Mouse (Mus musculus) right cerebral cortex, postnatal 4 days (tissue): ENCODE measurements at regions not wholly inside any gene's neighbourhood (a gene's known extent, or its start where the extent isn't known, plus 50 kb on each side); places are given as distances from the start of the nearest gene placed in this dataset.
A peak's percentile ranks its signal among the peaks of the same experiment; 100 is the strongest.

Experiments
- DNase-seq: peaks from one replicate; pipeline ENCODE4 v3.0.0-alpha.2; 2022

GRCm38 (mm10) chr14:76913850-76914249, 122.7 kb upstream of the Ccdc122 start:
- DNase-seq, result no peak

DNA sequence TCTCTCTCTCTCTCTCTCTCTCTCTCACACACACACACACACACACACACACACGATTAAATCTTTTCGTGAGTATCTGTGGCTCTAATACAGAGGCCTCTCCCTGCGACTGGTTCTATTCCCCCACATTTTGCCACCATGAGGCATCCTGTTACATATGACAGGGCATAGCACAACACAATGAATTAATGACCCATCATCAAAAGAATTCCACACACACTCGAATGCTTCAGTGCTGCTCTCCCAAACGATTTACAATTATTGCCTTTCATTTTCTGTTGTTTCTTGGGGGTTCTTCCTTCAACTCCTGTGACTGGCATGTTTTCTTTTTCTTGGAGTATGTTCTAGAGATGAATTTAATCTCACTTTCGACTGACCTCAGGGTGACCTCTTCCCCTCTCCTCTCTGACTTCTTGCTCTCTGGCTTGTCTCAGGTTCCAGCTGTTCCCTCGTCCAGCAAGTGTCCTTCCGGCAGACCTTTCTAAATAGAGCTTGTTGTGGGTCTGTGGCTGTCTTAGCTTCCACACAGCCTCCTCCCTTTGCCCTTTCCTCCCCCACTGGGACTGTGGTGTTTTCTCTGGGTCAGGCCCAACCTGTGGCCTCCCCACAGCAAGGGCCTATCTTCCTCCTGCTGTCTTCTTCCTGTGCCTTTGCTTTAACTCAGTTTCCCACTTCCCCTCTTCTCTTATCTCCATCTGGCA, 124.1 kb upstream of the Ccdc122 start:
- no peak for DNase-seq

DNA sequence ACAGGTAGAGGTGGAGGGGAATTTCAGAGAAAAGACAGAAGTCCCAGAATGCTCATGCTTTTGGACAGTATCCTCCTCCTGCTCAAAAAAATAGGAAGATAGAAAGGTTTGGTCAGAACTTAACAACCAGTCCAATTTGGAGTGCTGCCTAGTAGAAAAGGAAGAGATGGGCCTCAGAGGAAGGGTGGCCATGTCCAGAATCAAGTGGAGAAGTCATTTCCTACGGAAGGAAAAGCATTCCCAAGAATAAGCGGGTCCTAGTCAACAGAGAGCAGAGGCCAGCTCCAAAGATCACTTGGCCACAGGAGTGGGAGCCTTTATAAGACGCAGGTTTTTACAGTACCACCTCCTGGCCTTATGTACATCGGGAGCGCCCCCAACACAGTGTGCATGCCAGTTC, 125.3 kb upstream of the Ccdc122 start:
- no peak for DNase-seq

GRCm38 (mm10) chr14:76910186-76910585, 126.4 kb upstream of the Ccdc122 start:
- DNase-seq, result no peak

DNA sequence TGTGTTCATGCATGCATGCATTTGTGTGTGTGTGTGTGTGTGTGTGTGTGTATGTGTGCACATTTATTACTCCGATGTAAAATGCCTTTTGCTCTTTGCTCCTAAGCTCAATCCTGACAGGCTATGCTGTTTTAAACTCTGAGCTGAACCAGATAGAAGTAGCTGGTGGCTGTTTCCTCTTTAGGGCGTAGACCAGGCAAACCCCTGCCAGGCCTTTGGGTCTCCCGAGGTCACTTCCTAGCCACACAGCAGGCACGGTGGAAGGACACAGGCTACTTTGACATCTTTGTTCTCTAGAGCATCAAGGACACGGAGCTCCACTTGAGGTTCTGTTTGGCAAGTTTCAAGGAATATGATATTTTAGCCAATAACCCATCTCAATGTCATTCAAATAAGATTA, 128.6 kb upstream of the Ccdc122 start:
- DNase-seq, result no peak

DNA sequence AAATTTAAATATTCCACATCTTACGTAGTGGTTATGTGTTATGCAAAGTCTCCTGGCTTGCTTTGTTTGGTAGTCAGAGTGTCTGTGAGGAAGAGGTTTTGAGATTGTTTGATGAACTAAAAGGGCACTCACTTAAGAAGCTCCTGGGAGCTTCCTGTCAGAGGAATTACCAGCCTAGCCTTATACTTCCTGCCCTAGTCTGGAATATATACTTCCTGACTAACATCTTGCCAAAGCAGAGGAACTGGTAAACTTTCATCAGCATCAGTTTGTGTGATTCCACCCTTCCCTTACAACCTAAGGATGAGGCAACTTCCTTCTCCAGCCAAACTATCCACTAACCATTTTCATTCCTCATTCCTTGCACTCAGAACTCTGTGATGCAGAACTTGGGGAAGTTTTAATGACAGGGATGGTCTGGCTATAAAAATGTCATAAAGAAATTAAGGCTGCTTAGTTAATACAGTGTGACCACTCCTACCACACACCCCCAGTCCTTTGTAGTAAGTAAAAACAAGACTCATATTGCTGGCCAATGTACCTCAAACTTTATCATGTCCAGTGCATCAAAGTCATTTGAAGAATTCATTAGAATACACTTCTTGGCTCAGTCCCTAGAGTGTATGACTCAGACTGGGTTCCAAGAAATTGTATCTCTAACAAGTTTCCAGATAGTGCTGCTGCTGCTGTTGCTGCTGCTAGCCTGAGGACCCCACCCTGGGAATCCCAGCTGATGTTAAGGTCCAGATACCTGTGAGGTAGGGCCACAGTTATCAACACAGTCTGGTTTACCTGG, 133.4 kb upstream of the Ccdc122 start:
- DNase-seq, result no peak

DNA sequence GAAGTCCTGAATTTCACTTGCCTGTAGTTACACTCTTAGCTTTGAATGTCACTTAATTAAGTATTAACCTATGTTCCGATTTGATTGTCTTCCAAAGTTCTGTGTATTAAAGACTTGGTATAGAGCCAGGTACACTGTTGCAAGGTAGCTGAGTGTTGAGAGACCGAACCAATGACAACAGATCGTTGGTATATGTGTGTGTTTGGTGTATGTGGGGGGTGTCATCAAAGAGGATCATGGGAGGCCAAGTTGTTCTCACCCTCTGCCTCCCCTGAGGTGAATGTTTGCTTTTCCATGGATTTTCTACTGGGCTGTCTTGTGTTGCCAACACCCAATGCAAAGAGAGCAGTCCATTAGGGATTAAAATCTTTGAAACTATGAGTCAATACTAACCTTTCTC, 135.1 kb upstream of the Ccdc122 start:
- no peak for DNase-seq

DNA sequence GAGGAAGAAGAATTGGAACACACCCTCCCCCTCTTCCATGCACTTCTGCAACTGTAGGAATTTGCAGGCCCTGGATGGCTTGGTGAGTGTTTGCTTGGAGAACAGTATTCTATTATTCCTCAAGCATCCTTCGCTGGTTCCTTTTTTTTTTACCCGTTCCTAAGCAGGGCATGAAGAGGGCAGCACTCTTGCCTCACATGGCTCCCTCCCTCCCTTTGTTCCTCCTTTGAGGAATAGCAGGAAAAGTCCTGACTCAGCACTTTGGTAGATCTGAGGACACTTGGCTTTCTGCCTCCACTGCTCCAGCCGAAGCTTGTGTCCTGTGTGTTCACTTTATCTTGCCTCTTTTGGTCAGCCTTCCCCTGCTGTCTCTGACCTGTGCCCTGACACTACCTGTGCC, 137.2 kb upstream of the Ccdc122 start:
- DNase-seq, result no peak

DNA sequence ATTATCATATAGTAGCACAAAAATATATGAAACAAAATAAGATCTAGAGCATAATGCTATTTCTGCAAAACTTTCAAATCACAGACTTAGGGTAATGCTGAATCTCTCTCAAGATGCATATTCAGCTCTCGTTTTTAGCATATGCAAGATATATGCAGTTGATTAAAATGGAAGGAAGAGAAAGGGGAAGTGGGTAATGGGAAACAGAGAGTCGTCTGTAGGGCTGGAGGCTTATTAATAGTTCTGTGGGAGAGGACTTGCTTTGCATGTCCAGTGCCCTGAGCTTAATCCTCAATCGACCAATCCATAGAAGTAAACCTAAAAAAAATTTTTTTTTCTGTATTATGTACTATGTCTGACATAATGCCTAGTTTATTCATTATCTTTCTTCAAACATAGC, 148.9 kb upstream of the Ccdc122 start:
- no peak for DNase-seq

GRCm38 (mm10) chr14:76887201-76887600, 149.4 kb upstream of the Ccdc122 start:
- DNase-seq, result no peak

DNA sequence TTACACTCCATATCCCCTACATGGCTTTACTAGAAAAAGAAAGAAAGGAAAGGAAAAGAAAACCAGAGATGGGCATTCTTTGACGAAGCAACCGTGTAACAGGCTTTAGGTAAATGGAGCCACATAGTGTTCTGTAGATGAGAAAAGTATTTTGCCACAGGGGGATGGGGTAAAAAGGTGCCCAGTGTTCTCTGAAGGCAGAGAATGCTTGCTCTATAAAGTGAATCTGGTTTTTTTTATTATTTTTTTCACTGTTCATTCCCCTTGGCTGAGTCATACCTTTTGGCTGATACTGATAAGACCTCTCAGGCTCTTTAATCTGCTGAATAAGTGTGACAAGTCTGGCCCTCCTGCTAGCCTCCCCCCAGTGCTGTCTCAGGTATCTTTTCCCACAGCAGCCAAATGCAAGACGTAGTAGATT, 153.3 kb upstream of the Ccdc122 start:
- DNase-seq, result no peak

DNA sequence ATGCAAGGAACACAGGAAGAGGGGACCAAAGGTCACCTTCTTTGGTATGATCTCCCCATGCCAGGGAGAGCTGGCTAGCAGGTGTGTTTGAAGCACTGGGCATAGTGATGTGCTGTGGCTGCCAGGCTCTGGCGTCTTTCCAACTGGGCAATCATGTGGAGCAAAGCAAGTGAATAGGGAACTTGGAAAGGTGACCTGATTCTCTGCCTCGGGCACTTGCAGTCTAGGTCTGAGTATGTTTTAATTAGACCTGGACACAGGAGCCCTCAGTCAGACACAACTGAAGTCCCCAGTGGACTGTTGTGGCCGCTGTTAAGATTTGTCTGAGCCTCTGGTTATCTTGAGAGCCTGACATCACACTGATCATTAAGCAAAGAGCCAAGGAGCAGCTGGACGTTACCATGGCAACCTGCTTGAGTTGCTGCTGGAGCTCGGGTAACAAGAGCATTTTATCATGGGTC, 153.8 kb upstream of the Ccdc122 start:
- peak; percentile 50 for DNase-seq

GRCm38 (mm10) chr14:76880851-76881250, 155.7 kb upstream of the Ccdc122 start:
- no peak for DNase-seq

GRCm38 (mm10) chr14:76877306-76877705, 159.3 kb upstream of the Ccdc122 start:
- DNase-seq, result no peak

DNA sequence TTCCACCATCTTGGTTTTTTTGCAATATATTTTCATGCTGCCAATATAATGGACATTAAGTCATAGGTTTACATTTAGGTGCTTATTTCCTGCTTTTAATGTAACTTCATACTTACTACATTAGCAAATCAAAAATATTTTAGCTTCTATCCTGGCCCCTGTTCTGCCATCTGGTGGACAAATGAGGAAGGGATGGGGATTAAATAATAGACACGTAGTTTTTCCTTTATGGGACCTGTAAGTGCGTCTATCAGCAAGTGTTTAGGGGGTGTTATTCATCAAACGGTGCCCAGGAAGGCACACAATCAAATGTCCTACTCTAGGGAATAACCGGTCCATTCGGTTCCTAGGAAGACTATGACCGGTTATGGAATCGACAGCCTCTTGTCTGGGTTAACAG, 160.6 kb upstream of the Ccdc122 start:
- peak; percentile 60 for DNase-seq

DNA sequence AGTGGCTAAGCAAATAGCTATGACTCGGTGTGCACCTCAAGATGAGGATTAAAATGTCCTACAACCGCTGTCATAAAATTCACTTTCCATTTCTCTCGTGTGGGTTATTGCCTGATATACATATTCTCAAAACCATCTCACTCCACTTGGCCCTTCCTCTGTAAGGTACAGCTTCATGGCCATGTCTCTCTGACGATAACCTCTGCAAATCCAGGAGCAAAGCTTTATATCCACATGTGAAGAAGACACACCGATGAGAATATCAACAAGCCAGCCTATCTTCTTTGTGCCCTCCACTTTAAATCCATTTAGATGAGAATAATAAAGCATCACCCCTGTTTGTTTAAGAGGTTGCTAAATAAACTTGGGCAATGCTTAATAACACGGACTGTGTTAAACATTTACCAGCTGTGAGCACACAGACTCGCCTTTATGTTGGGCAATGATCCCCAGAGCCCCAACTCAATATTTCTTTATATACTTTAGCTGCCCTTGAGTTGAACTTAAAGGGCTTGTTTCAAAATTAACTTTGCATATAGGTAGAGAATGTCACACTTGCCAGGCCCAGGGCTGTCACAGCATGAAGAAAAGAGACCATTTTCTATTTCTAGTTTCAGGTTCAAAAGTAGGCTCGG, 161.2 kb upstream of the Ccdc122 start:
- DNase-seq, result no peak

DNA sequence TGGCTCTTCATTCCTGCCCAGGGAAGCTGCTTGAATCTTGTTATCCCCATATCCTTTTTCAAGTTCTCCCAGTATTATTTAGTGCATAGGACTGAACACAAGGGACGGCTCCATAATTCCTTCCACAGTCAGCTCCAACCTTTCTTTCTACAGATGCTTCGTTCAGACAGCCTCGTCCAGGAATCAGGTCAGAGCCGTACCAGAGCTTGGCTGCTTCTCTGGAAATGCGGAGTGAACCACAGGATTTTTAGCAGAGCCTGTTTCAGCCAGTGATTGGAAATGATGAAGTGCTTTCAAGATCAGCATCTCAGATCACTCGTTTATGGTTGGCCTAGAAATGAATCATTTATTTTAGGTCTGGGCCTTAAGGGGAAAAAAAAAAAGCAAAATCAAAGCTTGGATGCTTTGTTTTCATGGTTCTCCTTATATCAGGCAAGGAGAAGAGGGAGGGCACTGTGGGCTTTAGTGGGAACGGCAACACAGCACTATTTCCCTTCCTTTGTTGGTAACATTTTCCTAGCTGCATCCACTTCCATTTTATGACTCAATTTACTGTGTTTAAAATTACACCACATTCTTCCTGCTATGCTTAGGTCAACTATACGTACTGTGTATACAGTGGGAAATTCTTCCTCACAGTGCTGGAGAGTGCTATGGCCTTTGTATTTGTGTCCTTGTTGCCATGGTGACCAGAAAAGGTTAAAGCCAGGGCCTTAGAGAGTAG, 161.9 kb upstream of the Ccdc122 start:
- no peak for DNase-seq

DNA sequence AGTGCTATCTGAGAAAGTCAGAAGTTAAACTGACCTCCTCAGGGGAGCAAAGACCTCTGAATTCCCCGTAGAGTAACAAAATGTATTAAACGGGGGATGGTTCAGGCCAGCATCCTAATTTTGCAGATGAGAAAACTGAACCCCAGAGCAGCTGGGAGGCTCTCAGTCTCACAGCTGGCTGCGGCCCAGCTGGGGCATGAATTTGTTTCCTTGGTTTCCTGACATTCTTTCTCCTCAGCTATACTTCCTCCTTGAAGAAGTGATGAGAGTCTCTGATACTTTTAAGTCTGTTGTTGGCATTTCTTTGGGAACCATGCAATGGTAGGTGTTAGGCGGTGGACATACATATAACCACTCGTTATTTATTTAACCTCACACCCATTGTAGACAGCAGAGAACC, 162.9 kb upstream of the Ccdc122 start:
- DNase-seq, result no peak

DNA sequence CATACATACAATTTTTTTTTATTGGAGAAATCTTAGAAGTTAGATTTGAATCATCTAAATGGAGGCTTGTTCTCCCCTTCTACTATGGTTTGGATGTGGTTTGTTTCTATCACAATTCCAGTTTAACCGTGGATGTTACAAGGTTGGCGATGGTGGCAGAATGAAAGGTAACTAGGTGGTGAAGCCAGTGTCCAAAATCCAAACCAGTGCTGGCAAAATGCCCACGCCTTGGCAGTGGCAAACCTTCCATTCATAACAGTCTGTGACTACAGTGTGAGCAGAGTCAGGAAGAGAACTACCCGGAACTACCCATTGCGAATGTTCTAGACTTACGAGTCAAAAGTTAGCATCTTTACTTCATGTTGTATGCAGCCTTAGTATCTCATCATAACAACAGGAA, 163.6 kb upstream of the Ccdc122 start:
- DNase-seq, result no peak

- no peak for DNase-seq
These were observed 164.1 kb upstream of the Ccdc122 start for GRCm38 (mm10) chr14:76872510-76872909.

- DNase-seq, result no peak
These were observed 167.7 kb upstream of the Ccdc122 start for GRCm38 (mm10) chr14:76868831-76869230.

- no peak for DNase-seq
These were observed 168.4 kb upstream of the Ccdc122 start for GRCm38 (mm10) chr14:76868131-76868530.

DNA sequence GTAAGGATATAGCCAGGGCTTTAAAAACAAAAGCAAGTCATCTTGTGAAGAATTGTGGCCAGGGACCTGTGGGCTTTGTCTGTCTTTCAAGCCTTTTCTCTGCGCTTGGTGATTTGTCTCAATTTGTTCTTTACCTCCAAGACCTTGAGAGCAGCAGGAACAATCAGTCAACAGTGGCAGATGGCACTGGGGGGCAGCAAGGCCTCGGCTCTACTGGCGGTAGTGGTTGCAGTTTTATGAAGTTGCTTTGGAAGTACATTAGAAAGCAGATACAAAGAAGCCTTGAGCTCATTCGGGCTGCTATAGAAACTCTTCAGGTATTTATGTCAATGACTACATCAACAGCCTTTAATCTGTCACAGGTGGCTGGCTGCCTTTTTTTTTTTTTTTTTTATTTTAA, 171.9 kb upstream of the Ccdc122 start:
- no peak for DNase-seq
